Mouse (Mus musculus) cerebellum, postnatal 25 days (tissue): ENCODE data around the gene Armc7.
"Not testable (repeated sequence)": the region's sequence is repeated elsewhere in the genome, so short reads cannot be mapped to it uniquely, and the experiment has no call there.

ENCODE experiments used
- DNase-seq, 2 experiments: peaks; one replicate each; pipeline ENCODE4 v3.0.0; 2021; ENCODE audit warnings: mixed read lengths in 2 of 2

Armc7 gene

GRCm38 (mm10) chr11:115491356-115492083, 16.1 kb downstream of the Armc7 start, which contains the start of gene Nt5c:
Gene Nt5c, minus strand, starts transcription at chr11:115491862.
- peak; percentile 90 to 91 for DNase-seq

- DNase-seq: no peak
Observed at GRCm38 (mm10) chr11:115492387-115492786, 16.9 kb downstream of the Armc7 start.

- not testable (repeated sequence) for DNase-seq
Observed at GRCm38 (mm10) chr11:115496559-115496958, 21.1 kb downstream of the Armc7 start.

- DNase-seq: no peak
Observed at GRCm38 (mm10) chr11:115502636-115503035, 27.2 kb downstream of the Armc7 start.

- DNase-seq: no peak
Observed at GRCm38 (mm10) chr11:115506586-115506985, 31.1 kb downstream of the Armc7 start.

GRCm38 (mm10) chr11:115508061-115508460, 32.6 kb downstream of the Armc7 start:
- DNase-seq: no peak

GRCm38 (mm10) chr11:115509773-115510506, 34.5 kb downstream of the Armc7 start:
- DNase-seq: no peak

- no peak for DNase-seq
Observed at GRCm38 (mm10) chr11:115510507-115510888, 35.0 kb downstream of the Armc7 start.

- DNase-seq: no peak
Observed at GRCm38 (mm10) chr11:115511121-115511520, 35.7 kb downstream of the Armc7 start.

- DNase-seq: no peak
Observed at GRCm38 (mm10) chr11:115512004-115512403, 36.5 kb downstream of the Armc7 start.

- no peak for DNase-seq
Observed at GRCm38 (mm10) chr11:115512407-115513183, 37.1 kb downstream of the Armc7 start.

GRCm38 (mm10) chr11:115513271-115514237, 38.1 kb downstream of the Armc7 start:
- peak in 1 of 2 experiments; percentile 61 for DNase-seq

- DNase-seq: peak; percentile 96 to 97
Observed at GRCm38 (mm10) chr11:115514238-115514663, 38.8 kb downstream of the Armc7 start, which contains the start of gene Jpt1. Gene Jpt1, minus strand, starts transcription at chr11:115514387.

GRCm38 (mm10) chr11:115515021-115515420, 39.6 kb downstream of the Armc7 start:
- DNase-seq: no peak

- no peak for DNase-seq
Observed at GRCm38 (mm10) chr11:115516942-115517341, 41.5 kb downstream of the Armc7 start.

GRCm38 (mm10) chr11:115518693-115519092, 43.2 kb downstream of the Armc7 start:
- peak; percentile 49 to 61 for DNase-seq

- DNase-seq: no peak
Observed at GRCm38 (mm10) chr11:115519581-115519980, 44.1 kb downstream of the Armc7 start.

GRCm38 (mm10) chr11:115520218-115520617, 44.8 kb downstream of the Armc7 start:
- no peak for DNase-seq

GRCm38 (mm10) chr11:115521080-115521479, 45.6 kb downstream of the Armc7 start:
- DNase-seq: no peak

GRCm38 (mm10) chr11:115522238-115522637, 46.8 kb downstream of the Armc7 start:
- no peak for DNase-seq

GRCm38 (mm10) chr11:115522703-115523102, 47.2 kb downstream of the Armc7 start:
- DNase-seq: no peak

GRCm38 (mm10) chr11:115526446-115526845, 51.0 kb downstream of the Armc7 start:
- not testable (repeated sequence) for DNase-seq
